Mouse (Mus musculus): ENCODE measurements around the gene Atp13a3. TPM values are rescaled to one million over a fixed set of nuclear protein-coding genes. Genes with fewer than 3 reads are reported as not detected.

Gene Atp13a3
- polyA plus RNA-seq, 1 experiment from 2014 or later, result 13.5 TPM

DNA sequence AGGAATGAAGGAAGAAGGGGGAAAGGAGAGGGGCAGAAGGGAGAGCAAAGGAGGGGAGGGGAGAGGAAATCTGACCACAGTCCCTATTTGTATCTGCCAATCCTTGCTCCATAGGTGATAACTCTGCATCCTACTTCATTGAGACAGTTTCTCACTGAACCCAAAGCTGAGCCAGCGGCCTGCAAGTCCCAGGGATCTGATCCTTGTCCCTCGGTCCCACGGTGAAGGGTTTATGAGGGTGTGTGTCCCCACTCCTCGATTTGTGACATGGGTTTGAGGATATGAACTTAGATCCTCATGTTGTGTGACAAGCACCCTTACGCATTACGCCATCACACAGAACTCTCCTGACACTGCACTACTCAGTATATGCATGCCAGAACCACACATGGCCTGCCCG, 110.7 kb downstream of the Atp13a3 start:
- H3K27me3 ChIP-seq, result no peaks in the 10 kb centered on the region
- no peaks in the 10 kb centered on the region for H3K36me3 ChIP-seq
- no peak overlapping the region for H3K27ac ChIP-seq
- ATAC-seq (ENCODE audit: borderline replicate concordance, extremely low read depth, low FRiP score, low TSS enrichment), result no peak
- H3K9ac ChIP-seq, result no peak overlapping the region
- H3K4me3 ChIP-seq, result no peak overlapping the region
- H3K4me2 ChIP-seq, result no peak overlapping the region
- no peaks in the 10 kb centered on the region for H3K4me1 ChIP-seq
- 86% methylated on average over 7 of the region's 7 CpGs for WGBS
- no peaks in the 10 kb centered on the region for H3K9me3 ChIP-seq

DNA sequence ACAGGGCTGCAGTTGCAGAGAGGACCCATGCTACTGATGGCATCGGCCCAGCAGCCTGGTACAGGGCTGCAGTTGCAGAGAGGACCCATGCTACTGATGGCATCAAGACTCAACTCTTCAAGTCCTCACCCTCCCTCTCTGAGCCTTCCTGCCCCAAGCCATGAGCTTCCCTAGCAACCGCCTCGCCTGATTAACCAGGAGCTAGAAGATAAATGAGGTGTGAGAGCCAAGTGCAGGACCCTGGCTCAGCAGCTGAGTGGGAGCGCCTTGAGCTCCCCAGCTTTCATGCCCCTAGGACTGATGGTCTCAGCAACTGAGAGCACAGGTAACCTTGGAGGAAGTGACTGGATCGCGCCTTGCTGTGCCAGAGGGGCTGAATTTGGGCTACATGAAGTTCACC, 115.3 kb downstream of the Atp13a3 start:
- Histone ChIP-seq H3K9ac (no peak overlapping the region), H3K9me3 (no peaks in the 10 kb centered on the region), H3K4me3 (no peak overlapping the region), H3K4me1 (no peaks in the 10 kb centered on the region), H3K36me3 (no peaks in the 10 kb centered on the region), H3K27ac (no peak overlapping the region), H3K4me2 (no peak overlapping the region), H3K27me3 (no peaks in the 10 kb centered on the region)
- no peak for ATAC-seq (ENCODE audit: borderline replicate concordance, extremely low read depth, low FRiP score, low TSS enrichment)
- WGBS, result 48% methylated on average over 6 of the region's 6 CpGs

DNA sequence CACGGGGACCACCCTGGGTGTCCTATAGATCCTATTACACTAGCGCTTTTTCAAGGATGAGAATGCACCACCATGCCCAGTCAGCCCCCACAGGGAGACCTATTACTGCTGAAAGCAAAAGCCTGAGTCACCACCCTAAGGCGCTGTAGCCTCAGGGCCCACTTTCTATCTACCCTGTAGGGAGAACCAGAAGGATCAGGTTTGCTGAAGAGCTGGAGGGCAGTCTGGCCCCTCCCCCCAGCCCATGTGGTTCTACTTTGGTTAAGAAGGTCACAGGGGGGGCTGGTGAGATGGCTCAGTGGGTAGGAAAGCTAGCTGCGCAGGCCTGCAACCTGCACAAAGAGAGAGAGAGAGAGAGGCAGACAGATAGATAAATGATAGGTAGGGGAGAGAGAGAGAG, 120.1 kb downstream of the Atp13a3 start:
- Histone ChIP-seq H3K27ac (no peak overlapping the region), H3K9ac (no peak overlapping the region), H3K27me3 (peaks cover 30% of the 10 kb centered on the region), H3K4me1 (peaks cover 21% of the 10 kb centered on the region), H3K9me3 (no peaks in the 10 kb centered on the region), H3K36me3 (no peaks in the 10 kb centered on the region), H3K4me2 (no peak overlapping the region), H3K4me3 (no peak overlapping the region)
- ATAC-seq (ENCODE audit: borderline replicate concordance, extremely low read depth, low FRiP score, low TSS enrichment), result no peak
- 77% methylated on average over 4 of the region's 4 CpGs for WGBS

DNA sequence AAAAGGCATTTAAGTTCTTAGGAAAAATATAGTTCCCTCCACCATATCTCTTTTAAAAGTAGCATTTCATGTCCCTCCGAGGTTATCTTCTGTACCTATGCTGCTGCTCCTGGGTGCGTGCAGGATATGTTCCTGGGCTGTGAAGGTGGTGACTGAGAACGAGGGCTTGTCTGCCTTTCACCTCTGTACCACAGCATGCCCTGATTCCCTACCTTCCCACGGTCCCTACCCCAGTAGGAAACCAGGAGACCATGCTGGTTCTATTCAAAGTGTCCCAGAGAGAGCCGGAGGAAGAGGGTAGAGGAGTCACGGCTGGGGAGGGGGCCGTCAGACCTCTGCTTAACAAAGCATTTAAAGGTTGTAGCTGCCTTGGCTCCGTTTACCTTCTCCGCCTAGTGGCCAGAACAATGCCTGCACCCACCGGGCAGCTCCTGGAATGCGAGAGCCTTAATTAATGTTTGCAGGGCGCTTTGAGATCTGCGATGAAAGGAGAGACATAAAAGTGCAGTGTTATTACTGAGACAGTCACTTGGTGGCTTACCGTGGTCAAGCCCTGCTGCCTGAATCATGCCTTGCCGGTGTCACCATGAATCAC, 121.9 kb downstream of the Atp13a3 start:
- peaks cover 23% of the 10 kb centered on the region for H3K4me1 ChIP-seq
- 2% methylated on average over 15 of the region's 15 CpGs for WGBS
- peak overlapping the region; percentile 48 for H3K4me2 ChIP-seq
- no peaks in the 10 kb centered on the region for H3K9me3 ChIP-seq
- peak; percentile 33; the same call in 1 of the 2 replicates for ATAC-seq (ENCODE audit: borderline replicate concordance, extremely low read depth, low FRiP score, low TSS enrichment)
- H3K36me3 ChIP-seq, result no peaks in the 10 kb centered on the region
- no peak overlapping the region for H3K4me3 ChIP-seq
- peaks cover 33% of the 10 kb centered on the region for H3K27me3 ChIP-seq
- H3K27ac ChIP-seq, result no peak overlapping the region
- H3K9ac ChIP-seq, result no peak overlapping the region

DNA sequence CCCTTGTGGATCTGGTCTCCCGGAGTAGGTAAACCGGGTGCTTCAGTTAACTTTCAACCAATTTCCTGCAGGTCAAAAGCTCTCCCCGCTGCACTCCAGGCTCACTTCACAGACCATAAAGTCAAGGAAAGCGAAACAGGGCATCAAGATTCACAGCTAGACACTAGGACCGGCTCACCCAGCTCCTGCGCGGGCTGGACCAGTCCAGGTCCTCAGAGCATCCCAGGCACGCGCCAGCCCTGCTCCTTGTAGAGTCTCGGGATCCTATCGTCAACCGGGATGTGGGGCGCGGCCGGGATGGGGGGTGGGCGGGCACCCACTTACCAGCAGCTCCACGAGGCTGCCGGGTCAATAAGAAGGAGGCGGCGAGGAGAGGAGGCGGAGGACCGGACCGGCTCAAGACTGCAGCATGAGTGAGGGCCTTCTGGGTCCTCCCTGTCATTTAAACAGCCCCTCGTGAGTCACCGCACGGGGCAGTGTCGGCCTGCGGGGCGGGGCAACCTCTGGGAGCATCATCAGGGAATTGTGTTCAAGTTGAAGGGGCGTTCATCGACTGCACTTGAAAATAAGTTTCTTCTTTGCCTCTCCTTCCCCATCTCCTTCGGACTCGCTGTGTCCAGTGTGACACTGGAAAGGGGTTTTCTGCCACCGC, 122.8 kb downstream of the Atp13a3 start, which contains the start of gene Lrrc15:
Lrrc15 (minus strand) TSS at position 413 of the 652 bp plus-strand sequence.
- peak within 1 kb of the TSS; percentile 22 for H3K4me3 ChIP-seq
- WGBS, result 4% methylated on average over 34 of the region's 34 CpGs
- peaks cover 23% of the 10 kb centered on the region for H3K4me1 ChIP-seq
- no peak for ATAC-seq (ENCODE audit: borderline replicate concordance, extremely low read depth, low FRiP score, low TSS enrichment)
- H3K27ac ChIP-seq, result no peak within 1 kb of the TSS
- H3K36me3 ChIP-seq, result no peaks in the 10 kb centered on the region
- H3K9ac ChIP-seq, result peak within 1 kb of the TSS; percentile 25; the same call in 1 of the 2 replicates
- peaks cover 33% of the 10 kb centered on the region for H3K27me3 ChIP-seq
- no peaks in the 10 kb centered on the region for H3K9me3 ChIP-seq
- H3K4me2 ChIP-seq, result peak within 1 kb of the TSS; percentile 54

DNA sequence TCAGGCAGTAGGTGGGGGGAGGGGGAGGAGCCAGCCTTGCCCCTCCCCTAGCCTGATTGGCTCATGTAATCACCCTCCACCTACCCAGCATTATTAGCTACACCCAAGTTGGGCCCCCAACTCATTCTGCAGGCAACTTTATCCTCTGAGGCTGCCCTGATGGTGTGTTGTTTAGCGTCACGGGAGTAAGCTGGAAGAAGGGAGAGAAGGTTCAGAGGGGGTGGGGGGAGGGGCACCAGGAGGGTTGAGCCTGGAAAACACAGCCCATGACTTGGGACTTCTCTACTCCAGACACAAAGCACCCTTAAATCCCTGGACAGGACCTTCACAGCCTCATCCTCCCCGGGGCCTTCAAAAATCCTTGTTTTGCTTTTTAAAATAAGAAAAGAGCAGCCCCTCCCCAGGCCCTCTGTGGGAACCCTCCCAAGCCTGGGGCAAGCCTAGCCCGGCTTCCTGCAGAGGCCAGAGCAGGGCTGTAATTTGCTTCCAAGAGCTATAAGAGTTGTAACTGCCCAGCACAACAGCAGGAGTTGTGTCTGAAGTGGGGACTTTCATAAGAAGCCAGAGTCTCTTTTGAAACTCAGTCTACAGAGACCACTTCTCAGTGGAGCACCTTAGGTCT, 125.0 kb downstream of the Atp13a3 start:
- no peak for ATAC-seq (ENCODE audit: borderline replicate concordance, extremely low read depth, low FRiP score, low TSS enrichment)
- Histone ChIP-seq H3K4me1 (peaks cover 27% of the 10 kb centered on the region), H3K9ac (no peak overlapping the region), H3K9me3 (no peaks in the 10 kb centered on the region), H3K4me2 (no peak overlapping the region), H3K4me3 (no peak overlapping the region), H3K27ac (no peak overlapping the region), H3K36me3 (no peaks in the 10 kb centered on the region), H3K27me3 (peaks cover 33% of the 10 kb centered on the region)
- WGBS, result 18% methylated on average over 4 of the region's 4 CpGs

DNA sequence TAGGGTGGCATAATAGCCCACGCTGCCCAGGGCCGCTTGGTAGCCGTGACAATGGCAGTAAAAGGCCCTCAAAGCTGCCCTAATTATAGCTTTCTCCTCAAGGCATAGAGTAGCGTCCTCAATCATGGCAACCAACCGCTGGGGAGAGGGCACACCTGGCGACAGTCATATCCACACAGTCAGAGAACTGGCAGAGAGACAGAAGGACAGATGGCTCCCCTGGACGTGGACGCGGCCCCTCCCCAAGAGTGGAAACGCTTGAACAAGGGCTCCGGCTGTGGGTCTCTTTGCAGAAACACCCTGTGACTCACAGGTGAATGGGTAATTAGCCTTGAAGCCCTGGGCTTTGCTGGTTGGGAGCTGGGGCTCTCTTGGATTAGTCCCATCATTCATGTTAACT, 127.4 kb downstream of the Atp13a3 start:
- Histone ChIP-seq H3K4me2 (no peak overlapping the region), H3K27ac (no peak overlapping the region), H3K9ac (no peak overlapping the region), H3K9me3 (no peaks in the 10 kb centered on the region), H3K4me3 (no peak overlapping the region), H3K27me3 (peaks cover 15% of the 10 kb centered on the region), H3K4me1 (peaks cover 28% of the 10 kb centered on the region), H3K36me3 (no peaks in the 10 kb centered on the region)
- 83% methylated on average over 11 of the region's 11 CpGs for WGBS
- no peak for ATAC-seq (ENCODE audit: borderline replicate concordance, extremely low read depth, low FRiP score, low TSS enrichment)

DNA sequence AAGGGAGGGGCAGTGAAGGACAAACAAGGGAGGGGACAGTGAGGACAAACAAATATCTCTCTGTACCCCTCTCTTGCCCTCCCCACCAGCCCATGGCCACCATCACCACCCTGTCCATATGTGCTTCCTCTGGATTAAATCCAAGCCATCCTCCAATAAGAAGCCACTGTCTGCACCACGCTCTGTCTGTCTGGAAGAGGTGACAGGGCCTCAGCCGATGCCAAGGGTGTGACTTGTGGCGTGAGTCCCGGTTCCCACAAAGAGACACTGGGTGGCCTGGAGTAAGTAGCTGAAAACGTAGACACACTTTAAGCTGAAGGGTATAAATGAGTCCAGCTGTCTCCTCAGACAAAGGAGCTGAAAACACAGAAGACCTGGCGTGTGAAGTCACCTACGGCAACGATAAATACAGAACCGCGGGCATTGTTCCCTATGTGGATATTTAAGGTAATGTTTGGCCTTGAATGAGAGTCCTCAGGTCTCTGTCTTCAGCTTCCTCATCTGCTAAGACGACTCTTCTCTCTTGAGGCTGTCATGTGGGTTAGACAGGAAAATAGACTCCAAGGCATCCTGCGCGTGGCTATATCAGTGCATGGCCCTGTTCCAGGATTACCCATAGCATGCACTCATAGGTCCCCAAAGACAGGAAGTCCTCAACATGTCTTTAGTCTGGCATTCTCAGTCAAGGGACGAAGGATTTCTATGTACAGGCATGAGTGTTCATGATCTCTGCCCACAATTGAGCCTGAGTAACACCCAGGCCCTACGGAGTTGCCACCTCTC, 130.0 kb downstream of the Atp13a3 start:
- Histone ChIP-seq H3K9ac (no peak overlapping the region), H3K4me2 (no peak overlapping the region), H3K9me3 (no peaks in the 10 kb centered on the region), H3K4me3 (no peak overlapping the region), H3K4me1 (peaks cover 14% of the 10 kb centered on the region), H3K27ac (no peak overlapping the region), H3K27me3 (peaks cover 3% of the 10 kb centered on the region; the same call in 1 of the 2 replicates), H3K36me3 (no peaks in the 10 kb centered on the region)
- peak; percentile 54 for ATAC-seq (ENCODE audit: borderline replicate concordance, extremely low read depth, low FRiP score, low TSS enrichment)
- 49% methylated on average over 15 of the region's 15 CpGs for WGBS

DNA sequence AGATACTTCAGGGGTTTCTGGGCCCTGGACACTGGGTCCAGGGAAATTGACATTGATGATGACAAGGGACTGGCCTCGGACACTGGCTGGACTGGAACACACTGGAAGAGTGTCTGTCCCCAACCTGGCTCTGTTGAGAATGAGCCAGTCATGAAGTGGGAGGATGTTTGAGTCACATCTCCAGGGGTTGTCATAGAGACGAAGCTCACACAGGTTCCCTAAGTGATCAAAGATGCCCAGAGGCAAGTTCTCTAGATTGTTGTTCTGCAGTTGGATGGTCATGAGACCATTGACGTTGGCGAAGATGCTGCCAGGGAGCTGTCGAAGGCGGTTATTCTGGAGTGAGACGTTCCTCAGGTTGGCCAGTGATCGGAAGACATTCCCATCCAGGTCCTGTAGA, 132.7 kb downstream of the Atp13a3 start:
- Histone ChIP-seq H3K4me1 (peaks cover 11% of the 10 kb centered on the region), H3K9me3 (no peaks in the 10 kb centered on the region), H3K36me3 (no peaks in the 10 kb centered on the region), H3K27me3 (no peaks in the 10 kb centered on the region), H3K4me2 (no peak overlapping the region), H3K4me3 (no peak overlapping the region), H3K27ac (no peak overlapping the region), H3K9ac (no peak overlapping the region)
- ATAC-seq (ENCODE audit: borderline replicate concordance, extremely low read depth, low FRiP score, low TSS enrichment), result no peak
- WGBS, result 89% methylated on average over 8 of the region's 8 CpGs

DNA sequence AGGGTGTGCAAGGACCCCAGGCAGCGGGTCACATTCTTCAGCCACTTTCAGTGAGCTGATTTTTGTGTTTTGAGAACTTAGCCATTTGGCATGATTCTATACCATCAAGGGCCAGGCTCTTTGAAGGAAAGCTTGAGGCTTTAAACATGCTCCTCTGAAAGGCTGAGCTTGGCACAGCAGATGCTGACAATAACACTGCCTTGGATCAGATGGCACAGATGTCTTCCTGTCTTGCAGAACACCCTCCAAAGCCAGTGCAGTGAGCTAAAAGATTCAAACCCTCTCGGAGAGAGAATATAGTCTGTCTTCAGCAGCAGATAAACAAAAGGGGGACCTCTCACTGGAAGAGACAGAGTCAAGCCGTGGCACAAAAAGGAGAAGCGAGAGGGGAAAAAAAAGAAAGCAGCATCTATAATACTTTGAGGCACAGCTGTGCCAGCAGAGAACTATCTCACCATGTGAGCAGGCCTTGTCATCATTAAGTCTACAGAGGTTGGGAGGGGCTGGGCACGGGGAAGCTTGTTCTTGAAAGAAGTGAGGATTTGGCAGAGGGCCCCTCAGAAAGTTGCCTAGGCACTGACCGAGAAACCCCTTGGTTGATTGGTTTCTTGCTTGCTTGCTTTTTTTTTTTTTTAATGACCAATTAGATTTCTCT, 133.7 kb downstream of the Atp13a3 start:
- peaks cover 11% of the 10 kb centered on the region for H3K4me1 ChIP-seq
- ATAC-seq (ENCODE audit: borderline replicate concordance, extremely low read depth, low FRiP score, low TSS enrichment), result no peak
- H3K9ac ChIP-seq, result no peak overlapping the region
- H3K27ac ChIP-seq, result no peak overlapping the region
- H3K4me3 ChIP-seq, result no peak overlapping the region
- H3K27me3 ChIP-seq, result no peaks in the 10 kb centered on the region
- no peaks in the 10 kb centered on the region for H3K9me3 ChIP-seq
- H3K4me2 ChIP-seq, result no peak overlapping the region
- no peaks in the 10 kb centered on the region for H3K36me3 ChIP-seq
- WGBS, result 52% methylated on average over 6 of the region's 6 CpGs

DNA sequence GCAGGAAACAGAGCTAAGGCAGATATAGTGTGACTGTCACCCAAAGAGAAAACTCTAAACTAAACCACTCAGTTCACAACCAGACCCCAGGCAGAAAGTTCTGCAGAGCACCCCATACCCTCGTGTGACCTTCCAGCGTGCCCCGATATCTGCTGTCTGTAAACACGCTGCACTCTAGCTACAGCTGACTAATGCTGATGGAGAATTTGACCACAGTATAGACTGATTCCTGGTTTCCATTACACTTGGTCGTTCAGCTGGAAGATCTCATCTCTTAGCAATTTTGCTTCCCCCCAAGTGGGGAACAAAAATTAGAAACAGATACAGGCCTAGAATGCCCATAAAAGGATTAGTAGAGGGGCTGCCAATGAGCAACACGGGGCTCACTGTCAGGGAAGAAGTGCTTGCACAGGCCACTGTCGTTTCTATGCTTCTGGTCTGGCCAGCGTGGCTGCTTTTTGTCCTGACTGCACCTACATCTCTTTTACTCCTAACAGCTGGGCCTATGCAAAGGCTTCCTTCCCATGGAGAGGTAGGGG, 134.5 kb downstream of the Atp13a3 start:
- Histone ChIP-seq H3K9me3 (no peaks in the 10 kb centered on the region), H3K9ac (no peak overlapping the region), H3K27ac (no peak overlapping the region), H3K4me2 (no peak overlapping the region), H3K36me3 (no peaks in the 10 kb centered on the region), H3K4me1 (peaks cover 11% of the 10 kb centered on the region), H3K4me3 (no peak overlapping the region), H3K27me3 (no peaks in the 10 kb centered on the region)
- WGBS, result 52% methylated on average over 8 of the region's 8 CpGs
- ATAC-seq (ENCODE audit: borderline replicate concordance, extremely low read depth, low FRiP score, low TSS enrichment), result no peak

All from lung, embryonic 15.5 days (tissue).